Mouse (Mus musculus): ENCODE data around the gene Fkbp15. TPM values are rescaled to one million over a fixed set of nuclear protein-coding genes. Genes with fewer than 3 reads are reported as not detected.

Gene Fkbp15
- polyA plus RNA-seq, 1 experiment from 2014 or later: 24.3 TPM

GRCm38 (mm10) chr4:62344000-62344399 is 16.3 kb downstream of the Fkbp15 start:
- H3K4me2 ChIP-seq (ENCODE audit: low read depth, low read length): no peak overlapping the region
- H3K9me3 ChIP-seq (ENCODE audit: control insufficient read depth, low read length): no peaks in the 10 kb centered on the region
- H3K27ac ChIP-seq (ENCODE audit: low read length): no peak overlapping the region
- H3K4me3 ChIP-seq (ENCODE audit: low read length): no peak overlapping the region
- 84% methylated on average over 1 of the region's 1 CpGs for WGBS
- H3K9ac ChIP-seq (ENCODE audit: low read depth, low read length): no peak overlapping the region
- peaks cover 4% of the 10 kb centered on the region for H3K36me3 ChIP-seq (ENCODE audit: control insufficient read depth, insufficient read depth, low read length)
- H3K4me1 ChIP-seq (ENCODE audit: control insufficient read depth, insufficient read depth, low read length): peaks cover 3% of the 10 kb centered on the region
- H3K27me3 ChIP-seq (replicated peaks; ENCODE audit: control insufficient read depth, insufficient read depth, low read length): no peaks in the 10 kb centered on the region
- ATAC-seq: no peak

- H3K4me1 ChIP-seq (ENCODE audit: control insufficient read depth, insufficient read depth, low read length): no peaks in the 10 kb centered on the region
- H3K36me3 ChIP-seq (ENCODE audit: control insufficient read depth, insufficient read depth, low read length): peaks cover 14% of the 10 kb centered on the region
- H3K4me2 ChIP-seq (ENCODE audit: low read depth, low read length): no peak overlapping the region
- no peaks in the 10 kb centered on the region for H3K27me3 ChIP-seq (replicated peaks; ENCODE audit: control insufficient read depth, insufficient read depth, low read length)
- 88% methylated on average over 5 of the region's 5 CpGs for WGBS
- no peak for ATAC-seq
- no peak overlapping the region for H3K27ac ChIP-seq (ENCODE audit: low read length)
- no peaks in the 10 kb centered on the region for H3K9me3 ChIP-seq (ENCODE audit: control insufficient read depth, low read length)
- H3K4me3 ChIP-seq (ENCODE audit: low read length): no peak overlapping the region
- no peak overlapping the region for H3K9ac ChIP-seq (ENCODE audit: low read depth, low read length)
These were observed 21.8 kb downstream of the Fkbp15 start for GRCm38 (mm10) chr4:62338536-62338935.

GRCm38 (mm10) chr4:62331977-62332376 is 28.4 kb downstream of the Fkbp15 start:
- 75% methylated on average over 5 of the region's 5 CpGs for WGBS
- Histone ChIP-seq H3K9me3 (ENCODE audit: control insufficient read depth, low read length) (no peaks in the 10 kb centered on the region), H3K4me1 (ENCODE audit: control insufficient read depth, insufficient read depth, low read length) (no peaks in the 10 kb centered on the region), H3K27me3 (replicated peaks; ENCODE audit: control insufficient read depth, insufficient read depth, low read length) (no peaks in the 10 kb centered on the region), H3K4me3 (ENCODE audit: low read length) (no peak overlapping the region), H3K4me2 (ENCODE audit: low read depth, low read length) (no peak overlapping the region), H3K36me3 (ENCODE audit: control insufficient read depth, insufficient read depth, low read length) (peaks cover 14% of the 10 kb centered on the region; the same call in 1 of the 2 replicates), H3K27ac (ENCODE audit: low read length) (no peak overlapping the region), H3K9ac (ENCODE audit: low read depth, low read length) (no peak overlapping the region)
- no peak for ATAC-seq

GRCm38 (mm10) chr4:62328941-62329660 is 31.2 kb downstream of the Fkbp15 start:
- H3K27ac ChIP-seq (ENCODE audit: low read length): no peak overlapping the region
- WGBS: 75% methylated on average over 6 of the region's 6 CpGs
- H3K9me3 ChIP-seq (ENCODE audit: control insufficient read depth, low read length): no peaks in the 10 kb centered on the region
- H3K27me3 ChIP-seq (replicated peaks; ENCODE audit: control insufficient read depth, insufficient read depth, low read length): no peaks in the 10 kb centered on the region
- H3K36me3 ChIP-seq (ENCODE audit: control insufficient read depth, insufficient read depth, low read length): peaks cover 6% of the 10 kb centered on the region; the same call in 1 of the 2 replicates
- H3K9ac ChIP-seq (ENCODE audit: low read depth, low read length): no peak overlapping the region
- no peak overlapping the region for H3K4me2 ChIP-seq (ENCODE audit: low read depth, low read length)
- no peak overlapping the region for H3K4me3 ChIP-seq (ENCODE audit: low read length)
- no peaks in the 10 kb centered on the region for H3K4me1 ChIP-seq (ENCODE audit: control insufficient read depth, insufficient read depth, low read length)
- ATAC-seq: no peak

- peaks cover 17% of the 10 kb centered on the region for H3K36me3 ChIP-seq (ENCODE audit: control insufficient read depth, insufficient read depth, low read length)
- H3K27ac ChIP-seq (ENCODE audit: low read length): no peak overlapping the region
- H3K4me3 ChIP-seq (ENCODE audit: low read length): no peak overlapping the region
- H3K27me3 ChIP-seq (replicated peaks; ENCODE audit: control insufficient read depth, insufficient read depth, low read length): no peaks in the 10 kb centered on the region
- H3K9ac ChIP-seq (ENCODE audit: low read depth, low read length): no peak overlapping the region
- H3K4me1 ChIP-seq (ENCODE audit: control insufficient read depth, insufficient read depth, low read length): no peaks in the 10 kb centered on the region
- no peak overlapping the region for H3K4me2 ChIP-seq (ENCODE audit: low read depth, low read length)
- H3K9me3 ChIP-seq (ENCODE audit: control insufficient read depth, low read length): no peaks in the 10 kb centered on the region
- ATAC-seq: no peak
These were observed 34.2 kb downstream of the Fkbp15 start for GRCm38 (mm10) chr4:62326111-62326510.

GRCm38 (mm10) chr4:62322684-62323083 is 37.7 kb downstream of the Fkbp15 start:
- 91% methylated on average over 3 of the region's 3 CpGs for WGBS
- H3K36me3 ChIP-seq (ENCODE audit: control insufficient read depth, insufficient read depth, low read length): peaks cover 21% of the 10 kb centered on the region
- no peaks in the 10 kb centered on the region for H3K4me1 ChIP-seq (ENCODE audit: control insufficient read depth, insufficient read depth, low read length)
- no peak overlapping the region for H3K4me2 ChIP-seq (ENCODE audit: low read depth, low read length)
- ATAC-seq: no peak
- no peak overlapping the region for H3K4me3 ChIP-seq (ENCODE audit: low read length)
- no peak overlapping the region for H3K27ac ChIP-seq (ENCODE audit: low read length)
- H3K27me3 ChIP-seq (replicated peaks; ENCODE audit: control insufficient read depth, insufficient read depth, low read length): no peaks in the 10 kb centered on the region
- no peak overlapping the region for H3K9ac ChIP-seq (ENCODE audit: low read depth, low read length)
- H3K9me3 ChIP-seq (ENCODE audit: control insufficient read depth, low read length): no peaks in the 10 kb centered on the region

GRCm38 (mm10) chr4:62318294-62318693 is 42.1 kb downstream of the Fkbp15 start:
- no peaks in the 10 kb centered on the region for H3K9me3 ChIP-seq (ENCODE audit: control insufficient read depth, low read length)
- H3K4me3 ChIP-seq (ENCODE audit: low read length): no peak overlapping the region
- no peaks in the 10 kb centered on the region for H3K4me1 ChIP-seq (ENCODE audit: control insufficient read depth, insufficient read depth, low read length)
- H3K27me3 ChIP-seq (replicated peaks; ENCODE audit: control insufficient read depth, insufficient read depth, low read length): no peaks in the 10 kb centered on the region
- WGBS: 74% methylated on average over 1 of the region's 1 CpGs
- H3K27ac ChIP-seq (ENCODE audit: low read length): no peak overlapping the region
- H3K9ac ChIP-seq (ENCODE audit: low read depth, low read length): no peak overlapping the region
- H3K36me3 ChIP-seq (ENCODE audit: control insufficient read depth, insufficient read depth, low read length): peaks cover 22% of the 10 kb centered on the region; the same call in 1 of the 2 replicates
- no peak overlapping the region for H3K4me2 ChIP-seq (ENCODE audit: low read depth, low read length)
- no peak for ATAC-seq

- H3K27me3 ChIP-seq (replicated peaks; ENCODE audit: control insufficient read depth, insufficient read depth, low read length): no peaks in the 10 kb centered on the region
- H3K9me3 ChIP-seq (ENCODE audit: control insufficient read depth, low read length): no peaks in the 10 kb centered on the region
- no peak overlapping the region for H3K27ac ChIP-seq (ENCODE audit: low read length)
- no peak overlapping the region for H3K4me2 ChIP-seq (ENCODE audit: low read depth, low read length)
- WGBS: 79% methylated on average over 2 of the region's 2 CpGs
- peaks cover 17% of the 10 kb centered on the region for H3K36me3 ChIP-seq (ENCODE audit: control insufficient read depth, insufficient read depth, low read length)
- no peak overlapping the region for H3K9ac ChIP-seq (ENCODE audit: low read depth, low read length)
- H3K4me3 ChIP-seq (ENCODE audit: low read length): no peak overlapping the region
- no peaks in the 10 kb centered on the region for H3K4me1 ChIP-seq (ENCODE audit: control insufficient read depth, insufficient read depth, low read length)
- ATAC-seq: no peak
These were observed 43.9 kb downstream of the Fkbp15 start for GRCm38 (mm10) chr4:62316456-62316855.

GRCm38 (mm10) chr4:62314516-62314915 is 45.8 kb downstream of the Fkbp15 start:
- H3K4me2 ChIP-seq (ENCODE audit: low read depth, low read length): no peak overlapping the region
- no peak overlapping the region for H3K27ac ChIP-seq (ENCODE audit: low read length)
- no peak overlapping the region for H3K9ac ChIP-seq (ENCODE audit: low read depth, low read length)
- no peak for ATAC-seq
- no peaks in the 10 kb centered on the region for H3K4me1 ChIP-seq (ENCODE audit: control insufficient read depth, insufficient read depth, low read length)
- peaks cover 13% of the 10 kb centered on the region for H3K36me3 ChIP-seq (ENCODE audit: control insufficient read depth, insufficient read depth, low read length)
- H3K9me3 ChIP-seq (ENCODE audit: control insufficient read depth, low read length): no peaks in the 10 kb centered on the region
- 90% methylated on average over 3 of the region's 3 CpGs for WGBS
- H3K4me3 ChIP-seq (ENCODE audit: low read length): no peak overlapping the region
- no peaks in the 10 kb centered on the region for H3K27me3 ChIP-seq (replicated peaks; ENCODE audit: control insufficient read depth, insufficient read depth, low read length)

Measured in intestine, embryonic 16.5 days (tissue).